Mouse (Mus musculus) midbrain, embryonic 16.5 days (tissue): Measurements from ENCODE around the gene Dbnl. TPM values are rescaled to one million over a fixed set of nuclear protein-coding genes. Genes with fewer than 3 reads are reported as not detected.
"Not testable (repeated sequence)": the region's sequence is repeated elsewhere in the genome, so short reads cannot be mapped to it uniquely, and the experiment has no call there.

Experiments used
- ATAC-seq: fragments of 200-750 bp; cut with Nextera tagmentation; 2 replicates; pipeline ENCODE4 v1.8.0; 2017; ENCODE audit warnings: moderate TSS enrichment
- H3K27ac ChIP-seq: fragments of 300-500 bp; sonication (generic); 2 replicates; pipeline ENCODE4 v1.5.1; 2014; ENCODE audit warnings: mild to moderate bottlenecking, low read length, mixed read lengths
- H3K27me3 ChIP-seq: fragments of 300-500 bp; sonication (generic); 2 replicates; pipeline ENCODE4 v1.6.1; 2014; ENCODE audit warnings: low read depth, low read length, mixed read lengths; ENCODE audit not compliant: control insufficient read depth, insufficient read depth
- H3K36me3 ChIP-seq: fragments of 300-500 bp; sonication (generic); 2 replicates; pipeline ENCODE4 v1.6.1; 2014; ENCODE audit warnings: mild to moderate bottlenecking, low read length, moderate library complexity, mixed read lengths; ENCODE audit not compliant: control insufficient read depth, insufficient read depth
- H3K4me1 ChIP-seq: fragments of 300-500 bp; sonication (generic); 2 replicates; pipeline ENCODE4 v1.6.1; 2014; ENCODE audit warnings: mild to moderate bottlenecking, low read length, mixed read lengths; ENCODE audit not compliant: control insufficient read depth, insufficient read depth
- H3K4me2 ChIP-seq: fragments of 300-500 bp; sonication (generic); 2 replicates; pipeline ENCODE4 v1.6.1; 2014; ENCODE audit warnings: mild to moderate bottlenecking, low read length, mixed read lengths
- H3K4me3 ChIP-seq: fragments of 300-500 bp; sonication (generic); 2 replicates; pipeline ENCODE4 v1.5.1; 2014; ENCODE audit warnings: low read depth, mild to moderate bottlenecking, low read length, moderate library complexity, mixed read lengths
- H3K9ac ChIP-seq: fragments of 300-500 bp; sonication (generic); 2 replicates; pipeline ENCODE4 v1.6.1; 2014; ENCODE audit warnings: low read depth, low read length, mixed read lengths
- H3K9me3 ChIP-seq: fragments of 300-500 bp; sonication (generic); replicated peaks from 2 replicates; pipeline ENCODE4 v1.6.1; 2014; ENCODE audit warnings: mild to moderate bottlenecking, low read length, mixed read lengths; ENCODE audit not compliant: control insufficient read depth, poor library complexity, severe bottlenecking
- WGBS: fragments of 180-500 bp; shearing (Covaris S2); extraction: QIAGEN DNeasy Blood & Tissue Kit; methylation state at CpG from one replicate; pipeline ENCODE4 v1.1.7; 2014; 5-methylcytosine and 5-hydroxymethylcytosine counted together
- polyA plus RNA-seq: library from polyadenylated mRNA; unstranded; fragments of >200 nt; fragmentation: Nextera tagmentation; extraction: Ambion mirVana; gene quantifications from 2 replicates; pipeline ENCODE4 v1.2.1, GENCODE M21; 2015

Gene Dbnl
- polyA plus RNA-seq, 1 experiment from 2014 or later: 152 TPM

- H3K4me3 ChIP-seq: no peak overlapping the region
- WGBS: 86% methylated on average over 17 of the region's 17 CpGs
- no peaks in the 10 kb centered on the region for H3K27me3 ChIP-seq
- no peaks in the 10 kb centered on the region for H3K9me3 ChIP-seq
- no peaks in the 10 kb centered on the region for H3K4me1 ChIP-seq
- H3K4me2 ChIP-seq: no peak overlapping the region
- no peak overlapping the region for H3K27ac ChIP-seq
- H3K36me3 ChIP-seq: peaks cover 40% of the 10 kb centered on the region
- no peak overlapping the region for H3K9ac ChIP-seq
- ATAC-seq: no peak
Measured at GRCm38 (mm10) chr11:5799621-5800490, 11.6 kb downstream of the Dbnl start.

GRCm38 (mm10) chr11:5801511-5801910 is 13.2 kb downstream of the Dbnl start:
- 93% methylated on average over 16 of the region's 16 CpGs for whole genome bisulfite sequencing
- Histone ChIP-seq H3K36me3 (peaks cover 32% of the 10 kb centered on the region), H3K27me3 (no peaks in the 10 kb centered on the region), H3K27ac (no peak overlapping the region), H3K9me3 (no peaks in the 10 kb centered on the region), H3K4me3 (no peak overlapping the region), H3K4me2 (no peak overlapping the region), H3K9ac (no peak overlapping the region), H3K4me1 (no peaks in the 10 kb centered on the region)
- no peak for ATAC-seq

DNA sequence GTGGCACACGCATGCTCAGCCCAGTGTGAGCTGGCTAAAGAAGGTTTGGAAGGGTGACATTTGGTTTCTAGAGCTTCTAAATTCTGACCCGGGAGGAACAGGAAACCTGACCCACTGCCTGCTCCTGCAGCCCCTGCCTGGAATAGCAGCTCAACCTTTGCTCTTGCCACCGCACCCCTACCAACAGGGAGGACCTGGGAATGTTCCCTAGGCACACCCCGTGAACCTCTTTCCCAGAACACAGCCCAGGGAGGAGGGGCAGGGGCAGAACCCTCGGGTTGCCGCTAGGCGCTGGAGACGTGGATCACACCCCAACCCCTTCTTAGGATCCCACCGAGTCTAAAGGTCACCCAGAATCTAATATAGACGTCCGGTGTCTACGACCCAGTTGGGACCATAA is 13.7 kb downstream of the Dbnl start:
- Histone ChIP-seq H3K4me3 (no peak overlapping the region), H3K9me3 (no peaks in the 10 kb centered on the region), H3K27me3 (no peaks in the 10 kb centered on the region), H3K9ac (no peak overlapping the region), H3K4me1 (no peaks in the 10 kb centered on the region), H3K4me2 (no peak overlapping the region), H3K36me3 (peaks cover 28% of the 10 kb centered on the region), H3K27ac (no peak overlapping the region)
- WGBS: 72% methylated on average over 12 of the region's 12 CpGs
- 0 out of 2 replicates have a peak, but pooled peaks have one; percentile 18 for ATAC-seq

- Histone ChIP-seq H3K27ac (no peak overlapping the region), H3K36me3 (peaks cover 21% of the 10 kb centered on the region), H3K27me3 (no peaks in the 10 kb centered on the region), H3K4me3 (no peak overlapping the region), H3K4me2 (no peak overlapping the region), H3K4me1 (no peaks in the 10 kb centered on the region), H3K9me3 (no peaks in the 10 kb centered on the region), H3K9ac (no peak overlapping the region)
- ATAC-seq: peak; percentile 20; the same call in 1 of the 2 replicates
- WGBS: 77% methylated on average over 8 of the region's 8 CpGs
Measured at GRCm38 (mm10) chr11:5802457-5803217, 14.3 kb downstream of the Dbnl start.

DNA sequence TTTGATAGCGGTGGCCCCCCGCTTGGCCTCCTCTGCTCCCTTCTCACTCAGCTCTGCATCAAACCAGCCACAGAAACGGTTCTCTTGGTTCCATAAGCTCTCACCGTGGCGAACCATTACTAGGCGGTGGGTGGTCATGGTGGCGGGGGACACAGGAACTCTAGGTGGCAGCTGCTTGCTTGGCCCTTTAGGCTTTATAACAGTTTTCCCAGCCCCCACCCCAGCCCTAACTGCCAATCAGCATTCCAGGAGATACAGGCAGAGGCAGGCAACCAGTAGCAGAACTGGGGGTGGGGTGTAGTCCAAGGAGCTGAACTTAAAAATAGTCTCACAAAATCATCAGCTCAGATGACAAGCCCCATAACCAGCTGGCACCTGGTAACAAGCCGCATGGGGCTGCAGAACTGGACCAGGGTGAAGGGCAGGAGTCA is 15.3 kb downstream of the Dbnl start, which contains the start of gene Pgam2:
TSS of gene Pgam2 (minus strand) at position 183 of the 431 bp plus-strand sequence.
- H3K9me3 ChIP-seq: no peaks in the 10 kb centered on the region
- 0 out of 2 replicates have a peak, but pooled peaks have one; percentile 12 for ATAC-seq
- H3K4me2 ChIP-seq: no peak within 1 kb of the TSS
- H3K27me3 ChIP-seq: no peaks in the 10 kb centered on the region
- peak within 1 kb of the TSS; percentile 12; the same call in 1 of the 2 replicates for H3K9ac ChIP-seq
- H3K36me3 ChIP-seq: peaks cover 14% of the 10 kb centered on the region
- H3K4me1 ChIP-seq: no peaks in the 10 kb centered on the region
- no peak within 1 kb of the TSS for H3K4me3 ChIP-seq
- no peak within 1 kb of the TSS for H3K27ac ChIP-seq
- WGBS: 52% methylated on average over 8 of the region's 8 CpGs

DNA sequence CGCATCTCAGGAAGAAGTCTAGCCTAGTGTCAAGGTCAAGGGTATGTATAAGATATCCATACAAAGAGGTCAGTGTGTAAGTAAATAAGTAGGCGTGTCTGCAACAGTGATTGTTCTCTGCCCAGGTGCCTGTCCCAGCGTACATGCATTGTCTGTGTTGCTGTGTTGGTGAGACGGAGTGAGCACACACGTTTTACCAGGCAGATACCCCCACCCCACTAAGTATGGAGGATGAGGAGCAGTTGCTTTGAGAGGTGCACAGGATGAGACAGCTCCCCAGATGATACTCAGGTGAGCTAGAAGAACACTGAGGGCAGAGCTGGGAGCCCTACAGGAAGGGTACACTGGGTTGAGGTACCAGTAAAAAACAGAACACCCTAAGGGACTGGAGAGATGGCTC is 15.9 kb downstream of the Dbnl start:
- H3K4me2 ChIP-seq: no peak overlapping the region
- no peaks in the 10 kb centered on the region for H3K27me3 ChIP-seq
- H3K4me1 ChIP-seq: no peaks in the 10 kb centered on the region
- H3K9ac ChIP-seq: no peak overlapping the region
- H3K27ac ChIP-seq: no peak overlapping the region
- ATAC-seq: no peak
- no peaks in the 10 kb centered on the region for H3K9me3 ChIP-seq
- peaks cover 14% of the 10 kb centered on the region for H3K36me3 ChIP-seq
- WGBS: 76% methylated on average over 5 of the region's 5 CpGs
- H3K4me3 ChIP-seq: no peak overlapping the region

DNA sequence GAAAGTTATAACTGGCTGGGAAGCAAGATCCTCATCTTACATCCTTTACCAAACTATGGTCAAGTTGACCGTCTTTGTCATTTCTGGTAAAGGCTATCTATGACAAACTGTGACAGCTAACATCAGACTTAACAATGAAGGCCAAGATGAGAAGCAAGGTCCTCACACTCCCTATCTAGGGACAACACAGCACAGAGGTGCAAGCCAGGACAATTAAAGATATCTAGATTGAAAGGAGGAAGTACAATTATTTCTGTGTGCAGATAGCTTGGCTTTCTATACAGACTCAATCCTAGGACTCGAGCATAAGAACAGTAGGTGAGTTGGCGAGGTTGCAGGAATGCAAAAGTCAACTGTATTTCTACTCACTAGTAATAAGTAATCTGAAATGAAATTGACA is 17.4 kb downstream of the Dbnl start:
- Histone ChIP-seq H3K36me3 (peaks cover 6% of the 10 kb centered on the region), H3K27ac (no peak overlapping the region), H3K4me2 (no peak overlapping the region), H3K4me3 (no peak overlapping the region), H3K27me3 (no peaks in the 10 kb centered on the region), H3K9ac (no peak overlapping the region), H3K9me3 (no peaks in the 10 kb centered on the region), H3K4me1 (no peaks in the 10 kb centered on the region)
- no peak for ATAC-seq
- 85% methylated on average over 3 of the region's 3 CpGs for WGBS

GRCm38 (mm10) chr11:5807956-5808355 is 19.7 kb downstream of the Dbnl start:
- WGBS: 85% methylated on average over 9 of the region's 9 CpGs
- H3K27me3 ChIP-seq: no peaks in the 10 kb centered on the region
- no peaks in the 10 kb centered on the region for H3K9me3 ChIP-seq
- no peak overlapping the region for H3K27ac ChIP-seq
- no peaks in the 10 kb centered on the region for H3K36me3 ChIP-seq
- no peak overlapping the region for H3K9ac ChIP-seq
- ATAC-seq: no peak
- H3K4me2 ChIP-seq: no peak overlapping the region
- no peaks in the 10 kb centered on the region for H3K4me1 ChIP-seq
- no peak overlapping the region for H3K4me3 ChIP-seq

GRCm38 (mm10) chr11:5809487-5809886 is 21.2 kb downstream of the Dbnl start:
- H3K4me2 ChIP-seq, H3K36me3 ChIP-seq, H3K9ac ChIP-seq, ATAC-seq, H3K4me3 ChIP-seq, H3K27me3 ChIP-seq, H3K4me1 ChIP-seq, H3K27ac ChIP-seq, H3K9me3 ChIP-seq: not testable (repeated sequence)
- WGBS: 90% methylated on average over 4 of the region's 4 CpGs
